Mouse (Mus musculus) gonadal fat pad, adult 2 months (tissue): Measurements from ENCODE around the gene Ern1. TPM values are rescaled to one million over a fixed set of nuclear protein-coding genes. Genes with fewer than 3 reads are reported as not detected.
"Not testable (repeated sequence)": the region's sequence is repeated elsewhere in the genome, so short reads cannot be mapped to it uniquely, and the experiment has no call there.

ENCODE experiments used
- DNase-seq: peaks from one replicate; pipeline ENCODE4 v3.0.0-alpha.2; 2012; ENCODE audit warnings: low read depth
- polyA plus RNA-seq: library from polyadenylated mRNA; depleted of rRNA; stranded (reverse); fragments of >200 nt; gene quantifications from 2 replicates; pipeline ENCODE4 v1.2.3, GENCODE M21; 2012

Gene Ern1
- polyA plus RNA-seq, 1 experiment: 52.6 TPM

DNA sequence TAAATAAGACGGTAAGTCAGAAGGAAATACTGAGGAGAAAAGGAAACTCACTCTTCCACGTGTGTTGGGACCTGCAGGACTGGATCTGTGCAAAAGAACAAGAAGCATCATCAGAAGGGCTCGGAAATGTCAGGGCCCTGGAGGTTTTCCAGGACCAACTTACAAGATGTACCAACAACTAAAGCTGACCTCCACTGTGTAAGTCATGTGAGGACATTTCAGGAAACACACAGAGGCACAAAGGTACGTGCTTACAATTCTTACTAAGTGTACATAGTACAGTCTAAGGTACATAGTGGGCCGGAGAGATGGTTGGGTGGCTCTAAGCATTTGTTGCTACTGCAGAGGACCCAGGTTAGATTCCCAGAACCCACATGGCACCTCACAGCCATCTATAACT, 50.6 kb downstream of the Ern1 start:
- DNase-seq: no peak

DNA sequence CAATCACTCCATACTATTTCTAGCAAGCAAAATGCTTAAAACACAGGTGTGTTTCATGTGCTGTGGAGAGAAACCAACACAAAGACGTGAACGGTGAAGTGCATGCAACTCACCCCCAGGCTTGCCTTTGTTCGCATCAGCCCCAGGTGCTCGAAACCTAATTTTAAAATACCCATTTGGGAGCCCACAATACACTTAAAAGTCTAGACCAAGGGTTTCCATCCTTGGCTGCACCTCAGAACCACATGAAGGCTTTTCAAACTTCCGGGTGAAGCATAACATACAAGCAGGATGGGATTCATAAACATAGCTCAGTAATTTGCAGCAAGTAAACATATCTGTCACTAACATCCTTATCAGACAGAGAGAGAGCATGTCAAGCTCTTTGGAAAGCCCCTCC, 57.3 kb downstream of the Ern1 start:
- no peak for DNase-seq

DNA sequence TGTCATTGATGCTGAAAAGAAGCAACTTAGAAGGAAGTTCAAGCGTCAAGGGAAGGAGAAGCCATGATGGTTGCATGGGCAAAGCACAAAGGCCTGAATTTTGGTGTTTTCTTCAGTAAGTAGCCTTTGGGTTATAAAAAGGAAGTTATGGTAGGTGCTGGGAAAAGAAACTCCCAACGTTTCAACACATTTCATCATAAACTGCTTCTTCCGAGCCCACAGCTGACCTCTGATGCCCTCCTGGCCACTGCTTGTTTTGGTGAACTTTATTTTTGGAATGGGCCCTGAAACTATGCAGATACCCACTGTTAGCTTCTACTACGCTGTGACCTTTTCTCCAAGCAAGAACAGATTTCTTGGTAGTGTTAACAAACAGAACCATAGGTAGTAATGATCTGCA, 58.0 kb downstream of the Ern1 start:
- no peak for DNase-seq

DNA sequence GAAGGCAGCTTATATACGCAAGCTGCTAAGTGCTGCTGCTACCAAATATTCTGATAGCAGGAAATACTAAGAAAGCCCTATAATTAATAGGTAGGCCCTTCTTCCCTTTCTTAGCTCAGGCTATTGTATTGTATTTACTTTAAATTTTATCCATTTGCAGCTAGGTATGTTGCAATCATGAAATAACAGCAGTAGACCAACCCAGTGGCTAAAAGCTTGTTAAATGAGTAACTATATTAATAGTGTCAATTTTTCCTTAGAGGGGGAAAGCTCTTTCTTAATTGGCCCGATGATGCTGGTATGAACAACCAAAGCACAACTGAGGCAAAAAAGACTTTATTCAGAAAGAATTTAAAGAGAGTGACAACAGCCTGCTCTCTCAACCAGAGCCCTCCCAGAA, 59.1 kb downstream of the Ern1 start:
- no peak for DNase-seq

DNA sequence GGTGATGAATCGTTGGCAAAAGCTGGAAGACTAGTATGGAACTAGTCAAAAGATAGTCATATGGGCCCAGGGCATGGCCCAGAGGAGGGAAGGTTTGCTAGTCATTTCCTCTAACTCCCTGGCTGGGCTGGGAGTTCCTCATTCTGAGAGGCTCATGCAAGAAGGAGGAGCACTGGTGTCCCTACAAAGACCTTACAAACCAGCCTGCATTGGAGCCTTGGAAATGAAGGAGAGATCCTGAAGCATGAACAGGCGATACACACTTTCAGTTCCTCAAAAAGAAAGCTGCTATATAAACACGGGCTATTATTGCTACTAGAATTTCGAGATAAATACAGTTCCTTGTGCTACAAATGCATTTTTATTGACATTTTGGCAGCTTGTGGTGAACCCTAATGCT, 59.5 kb downstream of the Ern1 start:
- DNase-seq: no peak

DNA sequence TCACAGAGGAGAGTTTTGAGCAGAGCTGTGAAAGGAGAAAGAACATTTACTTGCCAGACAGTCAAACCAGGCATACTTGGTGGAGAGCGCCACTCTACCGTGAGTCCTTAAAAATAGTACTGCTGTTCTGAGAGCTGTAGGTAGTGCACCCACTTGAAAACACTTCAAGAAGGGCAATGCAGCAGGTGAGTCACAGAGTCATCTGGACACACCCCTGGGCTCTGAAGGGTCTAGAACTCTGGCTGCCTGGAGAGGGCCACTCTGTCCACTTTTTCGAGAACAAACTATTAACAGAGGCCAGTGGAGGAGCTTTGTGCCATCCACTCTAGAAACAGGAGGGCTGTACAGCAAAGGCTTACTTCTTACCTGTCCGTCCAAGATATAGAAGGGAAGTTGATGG, 61.2 kb downstream of the Ern1 start:
- no peak for DNase-seq

DNA sequence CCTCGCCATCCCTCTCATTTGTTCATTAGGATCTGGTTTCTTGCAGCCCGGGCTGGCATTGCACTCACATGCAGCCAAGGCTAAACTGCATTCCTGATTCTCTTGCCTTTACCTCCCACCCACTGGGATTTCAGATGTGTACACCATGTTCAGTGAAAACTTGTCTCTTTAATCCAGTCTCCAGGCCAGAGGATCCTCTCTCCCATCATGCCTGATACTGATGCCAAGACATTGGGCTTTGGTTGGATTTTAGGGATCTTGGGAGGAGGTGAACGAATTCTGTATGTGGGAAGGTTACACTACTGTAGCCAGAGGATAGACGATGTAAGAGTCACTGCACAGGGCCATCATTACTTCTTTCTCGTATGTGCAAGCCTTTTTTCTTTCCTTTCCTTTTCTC, 62.5 kb downstream of the Ern1 start:
- DNase-seq: peak; percentile 51

DNA sequence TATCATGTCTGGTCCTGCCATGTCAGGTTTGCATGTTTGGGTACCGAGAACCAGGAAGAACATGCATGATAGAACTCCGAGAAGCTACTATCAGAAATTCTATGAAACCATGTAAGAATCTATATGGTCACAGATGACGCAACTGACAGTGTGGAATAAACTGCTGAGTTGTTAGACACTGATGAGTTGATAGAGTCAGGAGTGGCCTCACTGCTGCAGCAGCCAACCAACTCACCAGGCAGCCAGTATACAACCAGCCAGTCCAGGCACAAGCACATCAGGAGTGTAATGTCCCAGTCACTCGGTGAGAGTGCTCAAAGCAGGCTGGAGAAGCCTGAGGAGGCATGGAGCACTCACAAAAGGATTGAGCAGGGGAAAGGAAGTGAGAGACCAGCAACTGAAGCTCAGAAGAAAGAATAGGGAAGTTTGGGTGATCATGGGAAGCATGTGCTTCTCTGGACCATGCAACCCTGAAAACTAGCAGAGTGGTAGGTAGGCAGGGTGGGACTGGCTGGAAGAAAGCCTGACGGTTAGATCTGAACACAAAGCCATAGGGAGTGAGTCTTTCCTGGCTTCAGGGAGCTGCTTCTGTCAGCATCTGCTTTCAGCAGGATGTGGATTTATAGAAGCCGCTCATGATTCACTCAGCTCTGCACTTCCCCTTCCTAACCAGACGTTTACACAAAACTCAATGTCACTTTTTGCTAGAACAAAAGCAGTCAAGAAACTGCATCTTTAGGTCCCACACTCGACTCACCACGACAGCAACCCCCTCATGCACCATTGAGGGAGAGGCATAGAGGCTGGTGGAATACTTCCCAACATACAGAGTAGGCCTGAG, 68.2 kb downstream of the Ern1 start:
- DNase-seq: no peak

DNA sequence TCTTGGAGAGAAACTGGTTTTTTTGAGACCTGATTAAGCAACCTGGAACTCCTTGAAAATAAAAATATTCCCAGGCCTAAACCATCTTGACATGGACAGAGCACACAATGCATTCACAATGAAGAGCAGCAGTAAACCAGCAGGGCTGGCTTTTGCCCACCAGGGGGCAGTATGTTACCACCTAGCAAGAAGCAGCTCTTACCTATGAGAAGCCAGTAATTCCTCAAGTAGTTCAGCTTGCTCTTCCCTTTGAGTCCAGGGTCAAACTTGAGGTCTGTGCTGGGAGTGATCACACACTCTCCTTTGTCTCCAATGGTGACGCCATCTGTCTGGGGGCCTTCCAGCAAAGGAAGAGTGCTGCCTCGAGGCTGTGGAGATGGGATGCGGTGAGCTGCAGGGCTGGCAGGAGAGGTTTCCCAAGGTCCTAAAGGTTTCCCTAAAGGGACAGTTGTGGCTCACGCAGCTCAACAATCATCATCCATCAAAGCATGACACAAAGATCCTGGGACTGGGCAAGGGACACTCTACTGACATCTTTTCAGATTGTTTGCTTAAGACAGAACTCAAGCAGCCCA, 68.9 kb downstream of the Ern1 start:
- DNase-seq: peak; percentile 24

DNA sequence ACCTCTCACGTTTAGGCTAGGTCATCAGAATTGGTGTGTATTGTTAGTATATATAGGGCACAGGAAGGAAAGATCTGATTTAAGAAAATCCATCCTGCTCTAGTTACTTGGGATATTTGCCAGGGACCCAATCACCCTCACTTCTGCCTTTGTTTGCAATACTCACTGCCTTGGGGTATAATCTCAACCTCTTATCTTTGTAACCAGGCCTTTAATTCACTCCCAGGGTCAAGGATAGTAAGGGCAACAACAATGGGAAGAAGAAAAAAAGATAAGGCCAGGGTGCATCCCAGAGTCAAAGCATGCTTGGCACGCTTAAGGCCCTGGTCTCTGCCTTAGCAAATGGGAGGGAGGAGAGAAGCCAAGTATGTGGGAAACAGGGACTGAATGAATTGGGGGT, 69.8 kb downstream of the Ern1 start:
- DNase-seq: no peak

DNA sequence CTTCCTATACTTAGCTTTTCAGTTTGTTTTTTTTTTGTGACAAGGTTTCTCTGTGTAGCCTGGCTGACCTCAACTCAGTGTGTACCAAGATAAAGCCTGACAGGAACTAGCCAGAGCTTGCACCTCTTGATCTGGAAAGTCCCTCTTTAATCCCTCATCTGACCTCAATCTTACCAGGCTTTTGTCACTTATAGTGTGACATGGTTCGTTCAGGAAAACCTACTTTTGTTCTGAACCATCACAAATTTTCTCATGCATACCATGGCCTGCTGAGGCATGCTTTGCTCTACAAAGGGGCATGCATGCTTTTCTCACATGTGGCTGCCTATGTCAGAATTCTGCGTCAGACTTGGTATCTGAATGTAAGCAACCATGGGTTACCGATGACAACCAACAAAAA, 71.3 kb downstream of the Ern1 start:
- no peak for DNase-seq

DNA sequence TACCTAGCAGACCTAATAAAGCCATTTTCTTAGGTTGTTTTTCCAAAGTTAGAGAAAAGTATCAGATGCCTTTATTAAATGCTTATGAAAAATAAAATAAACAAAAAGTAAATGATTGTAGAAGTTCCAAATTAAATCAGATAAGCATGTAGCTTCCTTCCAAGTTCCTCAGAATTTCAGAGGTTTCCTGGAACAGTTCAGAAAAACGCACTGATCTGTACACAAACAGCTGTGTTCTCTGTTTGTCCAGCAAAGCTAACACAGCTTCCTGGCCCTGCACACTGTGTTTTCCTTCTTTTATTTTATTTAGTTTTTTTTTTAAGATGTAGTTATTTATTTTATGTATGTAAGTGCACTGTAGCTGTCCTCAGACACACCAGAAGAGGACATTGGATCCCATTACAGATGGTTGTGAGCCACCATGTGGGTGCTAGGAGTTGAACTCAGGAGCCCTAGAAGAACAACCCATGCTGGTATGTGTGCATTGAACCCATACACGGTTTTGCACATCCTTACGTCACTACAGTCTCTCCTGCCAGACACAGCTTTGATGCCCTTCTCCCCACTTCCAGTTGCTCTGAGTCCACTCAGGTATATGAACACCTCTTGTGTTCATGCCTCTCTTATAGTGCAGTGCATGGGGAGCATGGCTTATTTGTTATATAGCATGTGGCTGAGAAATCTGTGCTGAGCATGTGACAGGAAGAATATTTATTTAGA, 74.9 kb downstream of the Ern1 start:
- no peak for DNase-seq

DNA sequence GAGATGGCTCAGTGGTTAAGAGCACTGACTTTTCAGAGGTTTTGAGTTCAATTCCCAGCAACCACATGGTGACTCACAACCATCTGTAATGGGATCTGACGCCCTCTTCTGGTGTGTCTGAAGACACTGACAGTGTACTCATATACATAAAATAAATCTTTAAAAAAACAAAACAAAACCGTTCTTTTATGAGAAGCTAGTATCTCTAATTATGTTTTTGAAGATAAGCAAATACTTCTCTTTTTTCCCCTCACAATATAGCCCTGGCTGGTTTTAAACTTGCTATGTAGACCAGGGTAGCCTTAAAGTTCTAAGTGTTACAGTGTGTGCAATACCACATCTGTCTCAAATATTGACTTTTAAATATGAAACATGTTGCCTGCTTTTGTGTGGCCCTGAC, 76.5 kb downstream of the Ern1 start:
- DNase-seq: no peak

DNA sequence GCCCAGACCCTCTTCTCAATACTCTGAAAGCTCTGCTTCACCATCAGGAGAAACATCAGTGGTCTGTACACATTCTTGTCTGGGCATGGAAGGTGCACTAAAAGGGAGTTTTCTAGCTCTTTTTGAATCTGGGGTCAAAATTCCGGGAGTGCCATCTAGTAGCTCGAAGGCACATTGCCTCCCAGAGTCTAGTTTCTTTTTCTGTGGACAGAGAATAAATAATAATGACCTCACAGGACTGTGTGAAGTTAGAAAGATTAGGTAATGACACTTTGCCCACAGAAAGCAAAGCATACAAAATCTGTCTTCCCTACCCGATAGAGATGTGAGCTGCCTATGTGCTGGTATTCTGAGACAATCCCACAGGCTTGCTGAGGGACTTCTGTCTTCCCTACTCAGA, 77.1 kb downstream of the Ern1 start:
- DNase-seq: no peak

DNA sequence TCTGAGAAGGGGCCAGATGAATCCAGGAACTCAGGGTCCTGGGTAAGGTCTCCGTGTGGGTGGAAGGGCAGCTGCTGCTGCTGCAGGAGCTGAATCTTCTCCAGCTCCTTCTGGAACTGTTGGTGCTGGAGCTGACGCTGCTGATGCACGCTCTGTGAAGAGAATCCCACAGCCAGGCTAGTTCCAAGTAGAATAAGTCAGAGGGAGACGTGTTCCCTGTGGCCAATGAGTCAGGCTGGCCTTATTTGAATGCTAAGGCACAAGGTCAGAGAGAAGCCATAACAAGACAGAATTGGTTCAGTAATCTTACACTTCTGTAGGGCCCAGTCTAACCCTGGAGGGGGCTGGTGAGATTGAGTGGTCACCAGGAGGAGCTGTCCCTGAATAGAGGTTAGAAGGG, 77.6 kb downstream of the Ern1 start:
- DNase-seq: no peak

DNA sequence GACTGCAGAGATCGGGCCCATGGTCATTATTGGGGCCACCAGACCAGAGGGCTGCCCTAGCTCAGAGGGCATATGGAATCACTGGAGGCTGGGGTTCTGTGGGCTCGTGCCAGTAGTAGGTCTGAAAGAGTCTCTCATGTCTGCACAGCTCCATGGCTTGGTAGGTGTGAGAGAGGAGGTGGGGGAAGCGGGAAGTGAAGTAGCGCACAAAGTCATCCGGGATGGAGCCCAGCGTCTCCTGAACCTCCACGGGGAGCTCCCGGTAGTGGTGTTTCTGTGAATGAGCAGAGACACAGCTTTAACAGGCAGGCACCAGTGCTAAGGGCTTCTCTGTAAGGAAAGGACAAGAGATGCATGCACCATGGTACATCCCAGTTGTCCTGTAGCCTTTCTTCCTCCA, 89.2 kb downstream of the Ern1 start:
- DNase-seq: no peak

DNA sequence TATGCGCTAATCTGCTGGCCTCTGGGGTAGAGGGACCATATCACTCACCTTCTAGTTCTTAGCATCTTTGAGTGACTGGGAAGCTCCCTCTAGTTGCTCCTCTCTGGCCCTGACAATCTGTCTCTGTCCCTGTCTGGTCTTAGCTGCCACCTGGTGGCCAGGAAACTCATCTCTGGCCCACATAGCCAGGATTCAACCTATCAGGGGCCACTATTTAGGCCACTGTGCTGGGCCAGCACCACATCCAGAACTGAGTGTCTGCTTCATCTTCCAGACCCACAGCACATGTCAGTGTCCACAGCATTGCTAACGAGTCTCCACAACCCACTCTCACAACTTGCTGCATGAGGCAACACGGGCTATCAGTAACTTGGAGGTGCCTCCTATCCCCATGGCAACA, 90.0 kb downstream of the Ern1 start:
- DNase-seq: no peak

DNA sequence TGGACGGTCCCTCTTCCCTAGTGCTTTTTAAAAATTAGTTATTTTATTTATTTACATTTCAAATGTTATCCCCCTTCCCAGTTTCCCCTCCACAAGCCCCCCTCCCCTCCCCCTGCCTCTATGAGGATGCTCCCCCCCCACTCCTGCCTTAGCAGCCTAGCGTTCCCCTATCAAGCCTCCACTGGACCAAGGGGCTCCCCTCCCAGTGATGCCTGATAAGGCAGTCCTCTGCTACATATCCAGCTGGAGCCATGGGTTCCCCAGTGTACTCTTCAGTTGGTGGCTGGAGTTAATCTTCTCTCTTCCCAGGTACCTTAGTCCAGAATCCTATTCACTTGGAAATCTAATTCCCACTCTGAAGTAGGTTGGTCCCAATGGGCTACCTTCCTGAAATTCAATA, 93.6 kb downstream of the Ern1 start:
- DNase-seq: not testable (repeated sequence)

DNA sequence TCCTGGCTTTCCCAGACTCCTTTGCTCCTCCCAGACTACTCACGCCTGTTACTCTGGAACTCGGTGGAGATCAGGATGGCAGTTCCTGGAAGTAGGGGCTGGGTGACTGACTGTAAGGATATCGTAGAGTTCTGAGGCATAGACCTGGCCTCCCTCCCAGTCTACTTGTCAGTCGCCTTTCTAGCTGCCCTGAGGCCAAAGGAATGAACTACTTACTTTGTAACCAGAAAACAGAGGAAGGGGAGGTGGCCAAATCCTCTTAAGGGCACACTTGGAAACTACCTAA, 94.4 kb downstream of the Ern1 start:
- DNase-seq: no peak

DNA sequence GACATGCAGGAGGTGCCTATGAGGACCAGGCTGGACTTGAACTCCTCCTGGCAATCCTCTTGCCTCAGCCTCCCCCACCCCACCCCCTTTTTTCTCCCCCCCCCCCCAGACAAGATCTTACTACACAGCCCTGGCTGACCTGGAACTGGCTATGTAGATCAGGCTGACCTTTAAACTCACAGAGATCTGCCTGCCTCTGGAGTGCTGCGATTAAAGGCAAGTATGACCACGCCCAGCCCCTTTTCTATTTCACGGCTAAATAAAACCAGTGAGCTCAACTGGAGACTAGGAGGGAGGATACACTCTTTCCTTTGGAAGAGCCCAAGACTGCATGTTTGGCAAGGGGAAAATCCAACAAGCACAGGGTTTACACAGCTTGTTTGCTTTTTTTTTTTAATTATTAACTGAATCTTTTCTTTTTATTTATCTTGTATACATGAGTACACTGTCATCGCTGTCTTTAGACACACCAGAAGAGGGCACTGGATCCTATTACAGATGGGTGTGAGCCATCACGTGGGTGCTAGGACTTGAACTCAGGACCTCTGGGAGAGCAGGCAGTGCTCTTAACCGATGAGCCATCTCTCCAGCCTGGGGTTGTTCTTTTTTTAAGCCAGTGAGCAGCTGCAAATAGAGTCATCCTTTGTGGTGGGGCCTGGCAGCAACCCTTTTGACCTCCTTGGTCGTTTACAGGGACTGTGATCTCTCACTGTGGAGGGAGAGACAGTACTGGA, 94.9 kb downstream of the Ern1 start:
- DNase-seq: no peak

DNA sequence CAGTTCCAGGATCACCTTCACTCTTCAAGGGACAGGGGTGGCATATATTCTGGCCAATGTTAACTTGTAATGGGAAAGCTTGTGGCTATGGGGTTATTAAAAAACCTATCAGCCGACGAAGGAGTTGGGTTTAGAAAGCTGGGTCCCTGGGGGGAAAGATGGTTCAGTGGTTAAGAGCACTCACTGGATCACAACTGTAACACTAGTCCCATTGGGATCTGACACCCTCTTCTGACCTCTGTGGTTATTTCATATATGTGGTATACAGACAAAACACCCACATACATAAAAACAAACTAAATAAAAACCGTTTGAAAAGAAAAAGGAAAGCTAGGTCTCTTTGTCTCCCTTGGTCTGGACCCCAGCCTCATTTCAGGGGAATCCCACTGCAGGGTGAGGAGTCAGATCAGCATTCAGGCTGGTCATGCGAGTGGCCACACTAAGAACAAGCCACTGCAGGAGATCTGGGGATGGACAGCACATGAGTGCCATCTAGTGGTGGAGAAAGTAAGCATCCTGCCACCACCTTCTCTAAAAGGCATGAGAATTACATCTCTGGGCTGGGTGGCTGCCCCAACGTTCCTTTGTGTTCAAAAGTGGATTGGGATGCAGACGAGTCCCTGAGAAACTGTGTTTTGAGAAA, 96.0 kb downstream of the Ern1 start:
- no peak for DNase-seq

DNA sequence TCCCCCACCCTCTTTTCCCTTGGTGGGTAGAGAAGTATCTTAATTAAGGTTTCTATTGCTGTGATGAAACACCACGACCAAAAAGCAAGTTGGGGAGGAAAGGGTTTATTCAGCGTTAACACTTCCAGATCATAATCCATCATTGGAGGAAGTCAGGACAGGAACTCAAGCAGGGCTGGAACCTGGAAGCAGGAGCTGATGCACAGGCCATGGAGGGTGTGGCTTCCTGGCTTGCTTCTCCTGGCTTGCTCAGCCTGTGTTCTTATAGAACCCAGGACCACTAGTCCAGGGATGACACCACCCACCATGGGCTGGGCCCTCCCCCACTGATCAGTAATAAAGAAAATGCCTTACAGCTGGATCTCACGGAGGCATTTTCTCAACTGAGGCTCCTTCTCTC, 96.9 kb downstream of the Ern1 start:
- DNase-seq: no peak
